Mouse (Mus musculus) lung, embryonic 16.5 days (tissue): ENCODE measurements around the gene Folr1. TPM values are rescaled to one million over a fixed set of nuclear protein-coding genes. Genes with fewer than 3 reads are reported as not detected.

Source experiments
- ATAC-seq: fragments of 200-750 bp; cut with Nextera tagmentation; 2 replicates; pipeline ENCODE4 v1.8.0; 2017; ENCODE audit warnings: low read depth, mild to moderate bottlenecking, moderate library complexity
- H3K27ac ChIP-seq: fragments of 300-500 bp; sonication (generic); 2 replicates; pipeline ENCODE4 v1.5.1; 2014; ENCODE audit warnings: mild to moderate bottlenecking, control low read depth, low read length
- H3K27me3 ChIP-seq: fragments of 300-500 bp; sonication (generic); 2 replicates; pipeline ENCODE4 v1.6.1; 2014; ENCODE audit warnings: low read depth, low read length, mixed read lengths; ENCODE audit not compliant: control insufficient read depth, insufficient read depth
- H3K36me3 ChIP-seq: fragments of 300-500 bp; sonication (generic); 2 replicates; pipeline ENCODE4 v1.6.1; 2014; ENCODE audit warnings: low read length; ENCODE audit not compliant: control insufficient read depth, insufficient read depth
- H3K4me1 ChIP-seq: fragments of 300-500 bp; sonication (generic); replicated peaks from 2 replicates; pipeline ENCODE4 v1.6.1; 2014; ENCODE audit warnings: low read length, mixed read lengths; ENCODE audit not compliant: control insufficient read depth, insufficient read depth
- H3K4me2 ChIP-seq: fragments of 300-500 bp; sonication (generic); 2 replicates; pipeline ENCODE4 v1.6.1; 2014; ENCODE audit warnings: low read depth, low read length, control low read depth
- H3K4me3 ChIP-seq: fragments of 300-500 bp; sonication (generic); 2 replicates; pipeline ENCODE4 v1.5.1; 2014; ENCODE audit warnings: mild to moderate bottlenecking, low read length, control low read depth
- H3K9ac ChIP-seq: fragments of 300-500 bp; sonication (generic); 2 replicates; pipeline ENCODE4 v1.6.1; 2014; ENCODE audit warnings: low read length, control low read depth
- H3K9me3 ChIP-seq: fragments of 300-500 bp; sonication (generic); 2 replicates; pipeline ENCODE4 v1.6.1; 2016; ENCODE audit warnings: low read length; ENCODE audit not compliant: control insufficient read depth
- WGBS: fragments of 180-500 bp; shearing (Covaris S2); extraction: QIAGEN DNeasy Blood & Tissue Kit; methylation state at CpG from one replicate; pipeline ENCODE4 v1.1.7; 2014; 5-methylcytosine and 5-hydroxymethylcytosine counted together
- polyA plus RNA-seq: library from polyadenylated mRNA; unstranded; fragments of >200 nt; fragmentation: Nextera tagmentation; extraction: Ambion mirVana; gene quantifications from 2 replicates; pipeline ENCODE4 v1.2.1, GENCODE M21; 2015

Gene Folr1
- polyA plus RNA-seq, 1 experiment from 2014 or later, result 1.5 TPM

DNA sequence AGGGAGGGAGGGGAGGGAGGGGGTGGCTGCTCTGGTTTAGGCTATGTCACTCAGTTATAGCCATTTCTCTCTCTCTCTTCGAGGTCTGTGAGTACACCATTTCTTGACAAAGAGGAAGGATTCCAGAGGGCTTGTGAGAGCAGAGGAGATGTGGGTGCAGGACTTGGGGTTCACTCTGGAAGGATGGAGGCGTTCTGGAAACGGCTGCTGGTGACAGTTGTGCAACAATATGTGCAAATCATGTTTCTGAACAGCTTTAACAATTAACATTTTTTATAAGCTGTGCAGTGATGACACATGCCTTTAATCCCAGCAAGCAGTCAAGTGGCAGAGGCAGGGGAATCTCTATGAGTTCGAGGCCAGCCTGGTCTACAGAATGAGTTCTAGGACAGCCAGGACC lies 10.3 kb upstream of the Folr1 start:
- no peaks in the 10 kb centered on the region for H3K9me3 ChIP-seq

DNA sequence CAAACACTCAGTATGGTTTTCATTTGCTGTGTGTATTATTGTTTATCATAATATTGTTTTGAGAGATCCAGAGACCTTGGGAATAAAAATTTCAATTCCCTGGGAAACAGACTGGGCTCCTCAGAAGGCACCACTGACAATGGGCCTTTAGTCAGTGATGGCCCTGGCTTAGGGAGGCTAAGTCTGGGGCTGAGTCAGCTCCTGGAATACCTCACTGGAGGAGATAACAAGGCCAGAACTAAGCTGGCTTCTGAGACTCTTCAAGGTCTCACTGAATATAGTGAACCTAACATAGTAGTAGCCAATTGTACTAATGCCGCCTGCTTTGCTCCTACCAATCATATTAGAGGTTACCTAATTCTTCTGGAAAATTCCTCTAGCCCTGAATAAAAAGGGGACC lies 5.4 kb upstream of the Folr1 start:
- ATAC-seq, result no peak
- H3K9me3 ChIP-seq, result no peaks in the 10 kb centered on the region
- no peak overlapping the region for H3K9ac ChIP-seq
- no peaks in the 10 kb centered on the region for H3K36me3 ChIP-seq
- 95% methylated on average over 1 of the region's 1 CpGs for WGBS
- H3K4me2 ChIP-seq, result no peak overlapping the region
- no peak overlapping the region for H3K4me3 ChIP-seq
- no peaks in the 10 kb centered on the region for H3K4me1 ChIP-seq
- H3K27ac ChIP-seq, result no peak overlapping the region
- no peaks in the 10 kb centered on the region for H3K27me3 ChIP-seq

More for the DNA sequence above, 10.3 kb upstream of the Folr1 start:
- no peak overlapping the region for H3K9ac ChIP-seq
- H3K27ac ChIP-seq, result no peak overlapping the region
- ATAC-seq, result no peak
- no peaks in the 10 kb centered on the region for H3K27me3 ChIP-seq
- H3K4me1 ChIP-seq, result no peaks in the 10 kb centered on the region
- WGBS, result 71% methylated on average over 4 of the region's 4 CpGs
- no peaks in the 10 kb centered on the region for H3K36me3 ChIP-seq
- no peak overlapping the region for H3K4me3 ChIP-seq
- H3K4me2 ChIP-seq, result no peak overlapping the region

DNA sequence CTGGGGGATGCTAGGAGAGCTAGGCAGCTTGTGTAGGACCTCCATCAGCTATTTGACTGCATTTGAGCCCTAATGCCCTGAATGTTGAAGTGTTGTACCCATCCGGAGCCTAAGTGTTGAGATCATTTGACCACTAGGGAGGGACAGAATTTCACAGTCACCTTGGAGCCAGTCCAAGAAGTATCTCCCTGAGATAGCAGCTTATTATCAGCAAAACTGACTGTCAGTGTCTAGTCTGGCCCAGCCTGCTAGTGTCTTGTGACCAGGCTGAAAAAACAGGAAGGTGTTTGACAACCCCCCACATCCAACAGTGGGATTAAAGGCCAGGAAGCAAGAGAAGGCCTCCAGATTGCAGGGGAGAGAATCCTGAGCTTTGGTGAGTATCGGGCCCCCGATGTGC lies 708 bp upstream of the Folr1 start:
- ATAC-seq, result no peak; the same call in 1 of the 2 replicates
- Histone ChIP-seq H3K27me3 (no peaks in the 10 kb centered on the region), H3K4me3 (no peak overlapping the region), H3K4me1 (no peaks in the 10 kb centered on the region), H3K9ac (no peak overlapping the region), H3K36me3 (no peaks in the 10 kb centered on the region), H3K27ac (no peak overlapping the region), H3K9me3 (no peaks in the 10 kb centered on the region; the same call in 1 of the 2 replicates), H3K4me2 (no peak overlapping the region)
- 52% methylated on average over 3 of the region's 3 CpGs for WGBS

DNA sequence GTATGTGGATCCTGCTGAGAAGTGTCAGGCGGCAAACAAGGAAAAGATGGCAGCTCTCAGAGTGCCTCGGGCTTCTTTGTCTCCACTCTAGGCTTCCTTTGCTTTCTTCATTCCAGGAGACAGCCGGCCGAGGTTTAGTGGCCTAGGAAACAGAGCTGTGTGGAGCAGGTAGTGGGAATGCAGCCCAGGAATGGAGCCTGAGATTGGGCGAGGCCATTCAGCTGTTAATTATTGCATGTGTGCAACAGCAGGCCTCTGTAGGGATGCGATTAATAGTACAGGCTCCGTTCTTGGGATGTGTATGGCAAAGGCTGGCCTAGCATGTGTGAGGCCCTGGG lies 1.5 kb downstream of the Folr1 start:
- no peak overlapping the region for H3K27ac ChIP-seq
- H3K36me3 ChIP-seq, result no peaks in the 10 kb centered on the region
- H3K9ac ChIP-seq, result no peak overlapping the region
- no peak overlapping the region for H3K4me2 ChIP-seq
- H3K27me3 ChIP-seq, result no peaks in the 10 kb centered on the region
- no peaks in the 10 kb centered on the region for H3K4me1 ChIP-seq
- ATAC-seq, result no peak
- H3K4me3 ChIP-seq, result no peak overlapping the region
- no peaks in the 10 kb centered on the region; the same call in 1 of the 2 replicates for H3K9me3 ChIP-seq
- 71% methylated on average over 7 of the region's 7 CpGs for WGBS

DNA sequence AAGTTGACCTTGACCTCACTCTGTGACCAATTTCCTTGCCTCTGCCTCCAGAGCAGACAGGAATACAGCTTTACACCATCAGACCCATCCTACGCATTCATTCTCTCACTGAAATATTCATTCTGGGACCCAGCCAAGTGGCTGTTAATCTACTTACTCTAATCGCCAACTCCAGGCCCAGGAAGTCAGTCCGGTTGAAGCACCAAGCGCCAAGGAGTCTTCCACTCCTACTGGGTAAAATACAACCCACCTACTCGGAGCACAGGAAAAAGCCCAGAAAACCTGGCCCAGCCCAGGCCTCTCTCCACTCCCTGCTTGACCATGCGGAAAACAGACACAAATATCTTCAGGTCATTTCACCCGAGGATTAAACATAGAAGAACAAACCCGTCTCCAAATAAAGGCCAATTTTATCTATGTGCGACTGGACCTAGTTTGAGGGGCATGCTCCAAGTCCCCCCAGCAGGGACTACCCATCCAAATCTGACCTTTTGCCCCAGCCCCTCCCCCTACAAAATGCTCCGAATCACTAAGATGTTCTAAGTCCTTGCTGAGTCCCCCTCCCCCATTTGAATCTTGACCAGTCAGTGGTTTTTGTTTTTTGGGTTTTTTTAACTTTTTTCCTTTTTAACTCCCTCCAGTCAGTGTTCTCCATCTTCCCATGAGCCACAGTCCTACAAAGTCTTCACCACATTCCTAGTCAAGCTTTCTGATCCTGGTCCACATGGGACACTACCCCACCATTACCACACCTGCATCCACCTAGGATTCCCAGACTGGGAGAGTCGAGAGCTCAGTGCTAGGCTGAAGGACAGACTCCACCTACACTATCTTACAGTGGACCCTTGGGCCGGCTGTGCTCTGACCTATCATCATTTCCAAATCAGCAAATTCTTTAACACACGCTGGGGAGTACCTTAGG lies 2.1 kb downstream of the Folr1 start:
- WGBS, result 64% methylated on average over 13 of the region's 13 CpGs
- Histone ChIP-seq H3K4me2 (no peak overlapping the region), H3K27ac (no peak overlapping the region)

DNA sequence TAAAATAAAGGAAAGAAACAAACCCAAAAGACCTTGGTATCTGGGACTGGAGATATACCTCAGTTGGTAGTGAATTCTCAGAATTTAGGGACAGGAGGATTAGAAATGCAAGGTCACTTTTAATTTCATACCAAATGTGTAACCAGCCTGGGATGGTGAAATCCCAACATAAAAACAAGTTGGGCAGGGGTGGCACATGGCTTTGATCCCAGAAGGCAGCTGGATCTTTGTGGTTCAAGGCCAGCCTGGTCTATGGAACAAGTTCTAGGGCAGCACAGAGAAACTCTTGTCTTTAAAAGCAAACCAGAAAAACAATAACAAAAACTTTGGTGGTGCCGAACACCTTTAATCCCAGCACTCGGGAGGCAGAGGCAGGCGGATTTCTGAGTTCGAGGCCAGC lies 3.1 kb downstream of the Folr1 start:
- ATAC-seq, result no peak
- WGBS, result 92% methylated on average over 4 of the region's 4 CpGs
- Histone ChIP-seq H3K9me3 (no peaks in the 10 kb centered on the region; the same call in 1 of the 2 replicates), H3K4me2 (no peak overlapping the region), H3K4me3 (no peak overlapping the region), H3K9ac (no peak overlapping the region), H3K27ac (no peak overlapping the region), H3K36me3 (no peaks in the 10 kb centered on the region), H3K4me1 (no peaks in the 10 kb centered on the region), H3K27me3 (no peaks in the 10 kb centered on the region)

More for the DNA sequence above, 2.1 kb downstream of the Folr1 start:
- H3K4me1 ChIP-seq, result no peaks in the 10 kb centered on the region
- H3K9ac ChIP-seq, result no peak overlapping the region
- H3K36me3 ChIP-seq, result no peaks in the 10 kb centered on the region
- H3K4me3 ChIP-seq, result no peak overlapping the region
- H3K27me3 ChIP-seq, result no peaks in the 10 kb centered on the region
- no peak for ATAC-seq
- no peaks in the 10 kb centered on the region; the same call in 1 of the 2 replicates for H3K9me3 ChIP-seq

DNA sequence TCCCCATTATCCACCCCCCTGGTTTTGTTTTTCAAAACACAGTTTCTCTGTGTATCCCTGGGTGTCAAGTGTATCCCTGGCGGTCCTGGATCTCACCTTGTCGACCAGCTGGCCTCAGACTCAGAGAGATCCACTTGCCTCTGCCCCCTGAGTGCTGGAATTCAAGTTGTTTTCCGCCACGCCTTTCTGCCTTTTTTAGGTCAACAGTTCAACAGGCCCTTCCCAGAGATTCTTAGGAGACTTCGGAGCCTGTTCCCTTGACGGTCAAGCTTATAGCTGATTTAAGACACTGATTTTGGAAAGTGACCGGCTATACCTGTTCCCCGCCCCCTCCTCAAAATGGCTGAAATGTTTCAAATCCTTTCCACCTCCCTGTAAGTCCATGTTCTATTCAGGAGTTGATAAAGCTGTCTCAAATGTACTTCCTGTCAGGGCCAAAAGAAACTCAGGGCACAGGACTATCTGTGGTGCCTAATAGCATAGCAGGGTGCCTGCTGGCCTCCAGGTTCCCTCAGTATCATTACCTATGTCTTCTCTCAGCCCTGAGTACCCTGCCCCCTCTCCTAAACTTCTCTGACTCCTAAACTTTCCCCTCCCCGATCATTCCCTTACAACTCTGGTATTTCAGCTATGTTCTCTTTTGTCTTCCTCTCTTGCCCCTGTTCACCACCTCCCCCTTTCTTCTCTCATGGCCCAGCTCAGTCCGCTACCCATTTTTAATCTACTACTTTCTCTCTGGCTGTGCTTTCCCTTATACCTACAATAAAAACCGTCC lies 3.9 kb downstream of the Folr1 start:
- no peak for ATAC-seq
- Histone ChIP-seq H3K27me3 (no peaks in the 10 kb centered on the region), H3K9me3 (no peaks in the 10 kb centered on the region; the same call in 1 of the 2 replicates), H3K36me3 (no peaks in the 10 kb centered on the region), H3K27ac (no peak overlapping the region), H3K9ac (no peak overlapping the region), H3K4me3 (no peak overlapping the region), H3K4me2 (no peak overlapping the region), H3K4me1 (no peaks in the 10 kb centered on the region)
- 72% methylated on average over 11 of the region's 11 CpGs for WGBS

DNA sequence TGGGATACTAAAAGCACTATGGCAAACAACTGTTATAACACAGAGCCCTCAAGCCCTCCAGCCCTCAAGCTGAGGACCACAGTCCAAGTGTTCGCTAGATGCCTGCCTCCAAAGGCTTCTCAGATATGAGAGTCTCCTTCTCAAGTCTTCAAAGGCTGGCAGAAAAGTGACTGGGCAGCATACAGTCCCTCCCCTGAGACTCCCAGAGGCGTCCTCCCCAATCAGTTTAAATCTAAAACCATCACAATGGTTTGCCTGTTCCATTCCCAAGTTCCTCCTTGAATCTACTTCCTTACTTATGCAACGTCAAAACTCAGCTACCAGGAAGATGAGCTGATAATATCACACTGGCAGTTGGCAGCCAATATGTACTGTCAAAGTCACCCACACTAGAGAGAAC lies 7.2 kb downstream of the Folr1 start, which contains the start of gene Anapc15:
Gene Anapc15 (plus strand): TSS at position 301 of the 400 bp plus-strand sequence.
- Histone ChIP-seq H3K27me3 (no peaks in the 10 kb centered on the region), H3K9ac (no peak within 1 kb of the TSS), H3K27ac (no peak within 1 kb of the TSS), H3K4me2 (no peak within 1 kb of the TSS), H3K36me3 (no peaks in the 10 kb centered on the region), H3K4me3 (no peak within 1 kb of the TSS), H3K4me1 (no peaks in the 10 kb centered on the region), H3K9me3 (no peaks in the 10 kb centered on the region; the same call in 1 of the 2 replicates)
- no peak for ATAC-seq
- 58% methylated on average over 3 of the region's 3 CpGs for WGBS

DNA sequence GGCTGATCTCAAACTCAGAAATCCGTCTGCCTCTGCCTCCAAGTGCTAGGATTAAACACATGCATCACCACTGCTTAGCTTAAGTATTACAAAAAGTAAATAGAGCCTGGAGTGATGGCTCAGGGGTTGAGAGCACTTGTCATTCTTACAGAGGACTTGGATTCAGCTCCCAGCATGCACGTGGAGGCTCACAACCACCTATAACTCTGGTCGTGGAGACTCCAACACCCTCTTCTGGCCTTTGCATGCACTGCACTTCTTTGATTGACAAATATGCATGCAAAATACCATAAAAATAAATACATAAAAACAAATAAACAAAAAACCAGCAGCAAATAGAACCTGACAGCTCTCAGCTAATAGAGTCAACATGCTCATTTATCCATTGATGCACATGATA lies 8.3 kb downstream of the Folr1 start:
- H3K36me3 ChIP-seq, result no peaks in the 10 kb centered on the region
- H3K27ac ChIP-seq, result no peak overlapping the region
- no peak for ATAC-seq
- no peak overlapping the region for H3K4me3 ChIP-seq
- no peak overlapping the region for H3K9ac ChIP-seq
- 53% methylated on average over 3 of the region's 3 CpGs for WGBS
- H3K4me1 ChIP-seq, result no peaks in the 10 kb centered on the region
- H3K27me3 ChIP-seq, result no peaks in the 10 kb centered on the region
- H3K9me3 ChIP-seq, result no peaks in the 10 kb centered on the region; the same call in 1 of the 2 replicates
- H3K4me2 ChIP-seq, result no peak overlapping the region
